Mouse (Mus musculus): Measurements from ENCODE around the gene Pck1. TPM values are rescaled to one million over a fixed set of nuclear protein-coding genes. Genes with fewer than 3 reads are reported as not detected.
"Not testable (repeated sequence)": the region's sequence is repeated elsewhere in the genome, so short reads cannot be mapped to it uniquely, and the experiment has no call there.

Pck1 gene
- polyA plus RNA-seq, 1 experiment from 2014 or later = not detected

- 64% methylated on average over 4 of the region's 4 CpGs for WGBS
- H3K9me3 ChIP-seq (replicated peaks; ENCODE audit: control insufficient read depth, low read length); H3K27me3 ChIP-seq (replicated peaks; ENCODE audit: control insufficient read depth, insufficient read depth, low read length): not testable (repeated sequence)
Observed at GRCm38 (mm10) chr2:173120117-173120516, 32.7 kb upstream of the Pck1 start.

DNA sequence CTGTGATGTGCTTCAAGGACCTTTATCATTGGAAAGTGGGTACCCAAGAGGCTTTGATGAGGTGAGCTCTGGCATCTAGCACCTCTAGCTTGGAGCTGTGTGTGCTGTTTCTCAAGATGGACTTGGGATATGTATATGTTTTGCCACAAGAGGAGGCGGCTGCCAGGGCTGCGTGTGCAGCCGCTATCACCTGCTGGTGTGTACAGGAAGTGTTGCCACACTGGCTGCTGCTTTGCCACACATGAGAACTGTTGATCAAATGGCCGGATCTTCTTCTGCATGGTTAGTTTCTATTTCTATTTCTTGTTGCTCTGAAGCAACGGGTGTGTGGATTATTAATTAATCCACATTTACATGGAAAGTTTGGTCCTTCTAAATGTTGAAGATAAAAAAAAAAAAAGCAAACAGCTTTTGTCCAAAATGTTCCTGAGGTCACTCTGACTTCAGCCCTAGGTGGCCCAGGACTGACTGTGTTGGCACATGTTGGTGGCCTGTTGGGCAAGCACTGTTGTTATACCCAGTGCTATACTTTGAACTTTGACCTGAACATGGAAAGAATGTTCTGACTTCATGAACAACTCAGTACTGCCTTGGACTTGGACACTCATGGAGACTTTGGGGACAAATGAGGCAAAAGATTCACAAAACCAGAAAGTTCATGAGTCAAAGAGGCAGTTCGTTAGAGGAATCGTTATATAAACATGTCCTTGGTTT lies 28.7 kb upstream of the Pck1 start:
- H3K4me3 ChIP-seq (ENCODE audit: low read depth, low read length) = no peak overlapping the region
- whole genome bisulfite sequencing = 90% methylated on average over 7 of the region's 7 CpGs

More at GRCm38 (mm10) chr2:173120117-173120516, 32.7 kb upstream of the Pck1 start:
- not testable (repeated sequence) for H3K4me2 ChIP-seq (ENCODE audit: low read length); DNase-seq (ENCODE audit: low spot score); H3K36me3 ChIP-seq (ENCODE audit: control insufficient read depth, insufficient read depth, low read length); H3K4me1 ChIP-seq (ENCODE audit: control insufficient read depth, insufficient read depth, low read length); H3K9ac ChIP-seq (ENCODE audit: low read length); H3K27ac ChIP-seq (ENCODE audit: low read depth, low read length); ATAC-seq; H3K4me3 ChIP-seq (ENCODE audit: low read depth, low read length)

GRCm38 (mm10) chr2:173126386-173126785 lies 26.5 kb upstream of the Pck1 start:
- H3K4me3 ChIP-seq (ENCODE audit: low read depth, low read length) = no peak overlapping the region
- H3K36me3 ChIP-seq (ENCODE audit: control insufficient read depth, insufficient read depth, low read length) = no peaks in the 10 kb centered on the region
- H3K27me3 ChIP-seq (replicated peaks; ENCODE audit: control insufficient read depth, insufficient read depth, low read length) = no peaks in the 10 kb centered on the region
- H3K9ac ChIP-seq (ENCODE audit: low read length) = no peak overlapping the region
- no peak overlapping the region for H3K27ac ChIP-seq (ENCODE audit: low read depth, low read length)
- 88% methylated on average over 4 of the region's 4 CpGs for WGBS
- no peaks in the 10 kb centered on the region for H3K4me1 ChIP-seq (ENCODE audit: control insufficient read depth, insufficient read depth, low read length)
- DNase-seq (ENCODE audit: low spot score) = no peak
- H3K9me3 ChIP-seq (replicated peaks; ENCODE audit: control insufficient read depth, low read length) = no peaks in the 10 kb centered on the region
- H3K4me2 ChIP-seq (ENCODE audit: low read length) = no peak overlapping the region
- ATAC-seq = no peak

More for the DNA sequence above, 28.7 kb upstream of the Pck1 start:
- no peak for ATAC-seq
- DNase-seq (ENCODE audit: low spot score) = no peak
- H3K9me3 ChIP-seq (replicated peaks; ENCODE audit: control insufficient read depth, low read length) = no peaks in the 10 kb centered on the region
- no peaks in the 10 kb centered on the region for H3K4me1 ChIP-seq (ENCODE audit: control insufficient read depth, insufficient read depth, low read length)
- no peaks in the 10 kb centered on the region for H3K36me3 ChIP-seq (ENCODE audit: control insufficient read depth, insufficient read depth, low read length)
- H3K27ac ChIP-seq (ENCODE audit: low read depth, low read length) = no peak overlapping the region
- no peak overlapping the region for H3K9ac ChIP-seq (ENCODE audit: low read length)
- no peak overlapping the region for H3K4me2 ChIP-seq (ENCODE audit: low read length)
- no peaks in the 10 kb centered on the region for H3K27me3 ChIP-seq (replicated peaks; ENCODE audit: control insufficient read depth, insufficient read depth, low read length)

DNA sequence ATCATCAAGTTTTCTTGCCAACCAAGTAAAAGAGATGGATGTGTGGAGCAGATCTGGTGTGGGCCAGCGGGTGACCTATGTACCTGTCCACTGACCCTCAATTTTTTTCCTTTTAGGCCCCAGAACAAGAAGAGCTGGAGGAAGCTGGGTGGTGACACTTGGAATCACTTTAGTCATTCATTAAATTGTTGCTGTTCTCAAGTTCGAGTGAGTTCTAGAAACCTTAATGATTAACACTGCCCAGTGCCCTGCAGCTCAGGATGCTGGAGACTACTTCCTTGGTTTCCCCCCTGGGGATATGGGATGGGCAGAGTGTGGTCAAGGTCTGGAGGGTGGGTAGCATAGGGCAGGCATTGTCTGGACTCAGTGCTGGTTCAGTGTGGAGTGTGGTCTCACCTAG lies 23.7 kb upstream of the Pck1 start:
- WGBS = 85% methylated on average over 2 of the region's 2 CpGs
- DNase-seq (ENCODE audit: low spot score) = no peak
- Histone ChIP-seq H3K36me3 (ENCODE audit: control insufficient read depth, insufficient read depth, low read length) (no peaks in the 10 kb centered on the region), H3K4me2 (ENCODE audit: low read length) (no peak overlapping the region), H3K27ac (ENCODE audit: low read depth, low read length) (no peak overlapping the region), H3K9me3 (replicated peaks; ENCODE audit: control insufficient read depth, low read length) (no peaks in the 10 kb centered on the region), H3K4me1 (ENCODE audit: control insufficient read depth, insufficient read depth, low read length) (no peaks in the 10 kb centered on the region), H3K4me3 (ENCODE audit: low read depth, low read length) (no peak overlapping the region), H3K9ac (ENCODE audit: low read length) (no peak overlapping the region), H3K27me3 (replicated peaks; ENCODE audit: control insufficient read depth, insufficient read depth, low read length) (no peaks in the 10 kb centered on the region)
- no peak for ATAC-seq

- H3K9me3 ChIP-seq (replicated peaks; ENCODE audit: control insufficient read depth, low read length) = no peaks in the 10 kb centered on the region
- H3K9ac ChIP-seq (ENCODE audit: low read length) = no peak overlapping the region
- H3K27ac ChIP-seq (ENCODE audit: low read depth, low read length) = no peak overlapping the region
- H3K4me2 ChIP-seq (ENCODE audit: low read length) = no peak overlapping the region
- H3K4me3 ChIP-seq (ENCODE audit: low read depth, low read length) = no peak overlapping the region
- DNase-seq (ENCODE audit: low spot score) (no peak), ATAC-seq (no peak)
- H3K36me3 ChIP-seq (ENCODE audit: control insufficient read depth, insufficient read depth, low read length) = no peaks in the 10 kb centered on the region
- WGBS = 79% methylated on average over 13 of the region's 13 CpGs
- no peaks in the 10 kb centered on the region for H3K4me1 ChIP-seq (ENCODE audit: control insufficient read depth, insufficient read depth, low read length)
- no peaks in the 10 kb centered on the region for H3K27me3 ChIP-seq (replicated peaks; ENCODE audit: control insufficient read depth, insufficient read depth, low read length)
Observed at GRCm38 (mm10) chr2:173132262-173132661, 20.6 kb upstream of the Pck1 start.

DNA sequence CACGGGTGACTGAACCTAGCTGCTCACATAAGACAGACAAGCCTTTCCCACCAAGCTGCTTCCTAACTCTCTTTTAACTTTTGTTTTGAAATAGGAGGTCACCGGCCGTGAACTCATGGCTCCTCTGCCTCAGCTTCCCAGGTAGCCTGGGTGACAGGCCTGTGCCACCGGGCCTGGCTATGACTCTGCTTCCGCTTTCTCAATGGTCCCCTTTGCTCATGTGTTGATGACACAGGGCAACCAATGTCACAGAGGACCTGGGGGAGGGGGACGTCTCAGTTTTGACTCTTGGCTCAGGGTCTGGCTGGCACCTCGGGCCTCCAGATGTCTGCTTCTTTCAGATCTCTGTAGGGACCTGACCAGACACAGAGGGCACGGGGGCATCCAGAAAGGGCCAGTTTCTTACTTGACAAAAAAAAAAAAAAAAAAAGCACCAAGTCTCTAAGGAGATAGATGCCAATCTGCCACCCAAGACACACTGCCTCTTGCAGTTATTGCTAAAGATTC lies 20.0 kb upstream of the Pck1 start:
- no peak overlapping the region for H3K9ac ChIP-seq (ENCODE audit: low read length)
- H3K36me3 ChIP-seq (ENCODE audit: control insufficient read depth, insufficient read depth, low read length) = no peaks in the 10 kb centered on the region
- H3K4me3 ChIP-seq (ENCODE audit: low read depth, low read length) = no peak overlapping the region
- ATAC-seq = no peak
- WGBS = 82% methylated on average over 8 of the region's 8 CpGs
- no peaks in the 10 kb centered on the region for H3K4me1 ChIP-seq (ENCODE audit: control insufficient read depth, insufficient read depth, low read length)
- no peaks in the 10 kb centered on the region for H3K9me3 ChIP-seq (replicated peaks; ENCODE audit: control insufficient read depth, low read length)
- H3K4me2 ChIP-seq (ENCODE audit: low read length) = no peak overlapping the region
- no peak for DNase-seq (ENCODE audit: low spot score)
- no peaks in the 10 kb centered on the region for H3K27me3 ChIP-seq (replicated peaks; ENCODE audit: control insufficient read depth, insufficient read depth, low read length)
- no peak overlapping the region for H3K27ac ChIP-seq (ENCODE audit: low read depth, low read length)

- DNase-seq (ENCODE audit: low spot score) (no peak), ATAC-seq (no peak)
- Histone ChIP-seq H3K9me3 (replicated peaks; ENCODE audit: control insufficient read depth, low read length) (no peaks in the 10 kb centered on the region), H3K36me3 (ENCODE audit: control insufficient read depth, insufficient read depth, low read length) (no peaks in the 10 kb centered on the region), H3K4me1 (ENCODE audit: control insufficient read depth, insufficient read depth, low read length) (peaks cover 10% of the 10 kb centered on the region; the same call in 1 of the 2 replicates), H3K4me3 (ENCODE audit: low read depth, low read length) (no peak overlapping the region), H3K4me2 (ENCODE audit: low read length) (no peak overlapping the region), H3K27ac (ENCODE audit: low read depth, low read length) (no peak overlapping the region), H3K27me3 (replicated peaks; ENCODE audit: control insufficient read depth, insufficient read depth, low read length) (no peaks in the 10 kb centered on the region), H3K9ac (ENCODE audit: low read length) (no peak overlapping the region)
- 78% methylated on average over 9 of the region's 9 CpGs for WGBS
Observed at GRCm38 (mm10) chr2:173134695-173135094, 18.2 kb upstream of the Pck1 start.

DNA sequence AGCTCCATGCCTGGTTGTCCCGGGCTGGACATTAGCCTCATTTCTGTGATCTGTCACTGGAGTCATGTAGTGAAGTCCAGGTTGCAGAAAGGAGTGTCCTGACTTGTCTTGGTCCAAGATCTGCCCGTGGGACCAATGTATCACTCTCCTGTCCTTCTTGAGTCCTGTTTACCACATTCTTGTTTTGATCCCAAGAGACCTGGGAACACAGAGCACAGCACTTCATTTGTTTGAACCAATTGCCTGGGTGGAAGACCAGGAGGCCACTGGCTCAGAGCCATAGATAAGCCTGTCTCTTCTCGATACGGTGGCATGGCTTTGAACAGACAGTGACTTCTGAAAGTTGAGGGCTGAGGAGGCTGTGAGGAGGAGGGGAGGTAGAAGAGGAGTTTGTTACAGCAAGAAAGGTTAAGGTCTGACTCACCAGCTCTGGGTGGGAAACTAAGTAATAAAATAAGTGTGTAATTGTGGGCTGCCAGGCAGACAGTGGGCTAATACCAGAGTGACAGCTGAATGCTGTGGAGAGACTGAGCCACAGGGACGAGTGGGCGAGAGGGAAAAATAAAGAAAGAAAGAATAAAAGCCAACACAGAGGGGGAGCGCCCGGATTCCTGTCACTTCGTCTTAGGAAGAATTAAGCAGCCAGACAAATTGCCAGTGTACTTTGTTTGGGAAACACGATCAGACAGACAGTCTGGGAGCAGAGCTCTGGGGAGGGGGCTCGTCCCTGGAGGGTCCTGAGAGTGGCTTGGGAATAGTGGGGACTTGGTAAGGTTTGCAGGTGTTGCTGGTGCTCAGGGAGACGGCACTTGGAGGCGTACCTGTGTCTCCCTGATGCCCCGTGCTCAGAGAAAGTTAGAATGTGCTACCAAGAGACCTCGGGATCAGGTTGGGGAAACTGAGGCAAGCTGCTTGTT lies 14.3 kb upstream of the Pck1 start:
- Histone ChIP-seq H3K9ac (ENCODE audit: low read length) (no peak overlapping the region), H3K27me3 (replicated peaks; ENCODE audit: control insufficient read depth, insufficient read depth, low read length) (no peaks in the 10 kb centered on the region), H3K4me2 (ENCODE audit: low read length) (no peak overlapping the region), H3K9me3 (replicated peaks; ENCODE audit: control insufficient read depth, low read length) (no peaks in the 10 kb centered on the region), H3K4me1 (ENCODE audit: control insufficient read depth, insufficient read depth, low read length) (peaks cover 10% of the 10 kb centered on the region; the same call in 1 of the 2 replicates), H3K27ac (ENCODE audit: low read depth, low read length) (no peak overlapping the region), H3K4me3 (ENCODE audit: low read depth, low read length) (no peak overlapping the region), H3K36me3 (ENCODE audit: control insufficient read depth, insufficient read depth, low read length) (no peaks in the 10 kb centered on the region)
- ATAC-seq = no peak
- peak; percentile 12 for DNase-seq (ENCODE audit: low spot score)
- WGBS = 37% methylated on average over 15 of the region's 15 CpGs
